Mouse (Mus musculus) embryo, embryonic 10.5 days (tissue): Measurements from ENCODE around the gene Gm20449.
A peak's percentile ranks its signal among the peaks of the same experiment; 100 is the strongest.
"Not testable (repeated sequence)": the region's sequence is repeated elsewhere in the genome, so short reads cannot be mapped to it uniquely, and the experiment has no call there.

Experiments used
- DNase-seq: peaks from one replicate; pipeline ENCODE4 v3.0.0-alpha.2; 2015; ENCODE audit warnings: low spot score

Gene Gm20449

GRCm38 (mm10) chr7:41499389-41500049, at the start of gene Gm20449, which contains the start of gene AW146154:
Gm20449 (minus strand) TSS chr7:41499417.
AW146154 (minus strand) TSS chr7:41499890.
- peak; percentile 93 for DNase-seq

GRCm38 (mm10) chr7:41512672-41513071, 13.5 kb upstream of the Gm20449 start:
- DNase-seq: no peak

GRCm38 (mm10) chr7:41512207-41512606, 13.0 kb upstream of the Gm20449 start:
- DNase-seq: no peak

- DNase-seq: no peak
Measured at GRCm38 (mm10) chr7:41502402-41502801, 3.2 kb upstream of the Gm20449 start.

GRCm38 (mm10) chr7:41500151-41500934, 1.1 kb upstream of the Gm20449 start:
- peak; percentile 70 for DNase-seq

GRCm38 (mm10) chr7:41499018-41499388, 214 bp downstream of the Gm20449 start:
- DNase-seq: not testable (repeated sequence)

- DNase-seq: not testable (repeated sequence)
Measured at GRCm38 (mm10) chr7:41498464-41498863, 753 bp downstream of the Gm20449 start.

GRCm38 (mm10) chr7:41497871-41498270, 1.3 kb downstream of the Gm20449 start:
- DNase-seq: no peak

GRCm38 (mm10) chr7:41451864-41452263, 47.4 kb downstream of the Gm20449 start:
- DNase-seq: peak; percentile 24

GRCm38 (mm10) chr7:41448596-41448995, 50.6 kb downstream of the Gm20449 start, which contains the start of gene Vmn2r57:
Vmn2r57 (minus strand) TSS chr7:41448696.
- not testable (repeated sequence) for DNase-seq

GRCm38 (mm10) chr7:41394130-41394529, 105.1 kb downstream of the Gm20449 start:
- DNase-seq: peak; percentile 1

GRCm38 (mm10) chr7:41393048-41393971, 105.9 kb downstream of the Gm20449 start, which contains the start of gene AI987944:
AI987944 (minus strand) TSS chr7:41393379.
- peak; percentile 94 for DNase-seq
